Mouse (Mus musculus) frontal cortex, postnatal 25 days (tissue): ENCODE measurements at regions not wholly inside any gene's neighbourhood (a gene's known extent, or its start where the extent isn't known, plus 50 kb on each side); places are given as distances from the start of the nearest gene placed in this dataset.

Source experiments
- DNase-seq, 2 experiments: peaks; one replicate each; pipeline ENCODE4 v3.0.0; 2022; ENCODE audit warnings: low spot score in 2 of 2

- no peak for DNase-seq
Observed at GRCm38 (mm10) chr17:54483901-54484300, 185.1 kb upstream of the Slc5a7 start.

DNA sequence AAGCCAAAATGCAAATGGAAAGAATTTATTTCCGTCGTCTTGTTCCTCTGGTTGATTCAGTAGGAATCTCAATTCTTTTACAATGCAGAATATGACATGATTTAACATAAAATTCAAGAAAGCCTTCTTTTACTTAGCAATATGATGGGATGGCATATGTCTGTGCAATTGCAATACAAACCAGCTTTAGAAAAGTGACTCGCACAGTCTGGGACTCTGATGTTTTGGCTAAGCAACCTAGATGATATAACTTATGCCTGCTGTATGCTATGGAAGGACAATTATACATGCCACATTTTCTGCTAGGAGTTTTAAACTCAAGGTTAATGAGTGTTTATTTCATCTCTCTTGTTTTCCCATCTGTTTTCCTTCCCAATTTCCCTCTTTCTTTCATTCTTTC lies 141.1 kb upstream of the Slc5a7 start:
- DNase-seq = no peak

GRCm38 (mm10) chr17:54438435-54438834 lies 139.6 kb upstream of the Slc5a7 start:
- DNase-seq = peak; percentile 16 to 22

- no peak for DNase-seq
Observed at GRCm38 (mm10) chr17:54429922-54430321, 131.1 kb upstream of the Slc5a7 start.

- no peak for DNase-seq
Observed at GRCm38 (mm10) chr17:54414260-54414659, 115.4 kb upstream of the Slc5a7 start.

DNA sequence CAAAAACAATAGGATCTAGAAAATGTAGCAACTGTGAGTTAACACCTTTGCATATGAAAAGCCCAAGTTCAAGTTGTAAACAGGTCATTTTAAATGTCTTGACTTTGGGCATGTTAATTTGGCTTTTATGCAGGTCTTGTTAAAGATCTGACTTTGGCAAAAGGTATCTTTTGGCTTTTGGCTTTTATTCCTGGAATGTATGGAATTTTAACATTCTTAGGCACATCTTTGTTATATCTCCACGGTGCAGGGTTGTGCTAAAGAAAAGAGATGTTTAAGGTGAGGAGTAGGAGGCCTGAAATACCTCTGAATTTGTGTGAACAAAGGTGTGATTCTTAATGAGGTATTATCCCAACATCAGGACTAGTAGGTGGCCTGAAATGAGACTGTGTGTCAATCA lies 97.6 kb upstream of the Slc5a7 start:
- no peak for DNase-seq

GRCm38 (mm10) chr17:54377500-54377899 lies 78.7 kb upstream of the Slc5a7 start:
- no peak for DNase-seq

- DNase-seq = peak in 1 of 2 experiments; percentile 24
Observed at GRCm38 (mm10) chr17:54368611-54369010, 69.8 kb upstream of the Slc5a7 start.

- no peak for DNase-seq
Observed at GRCm38 (mm10) chr17:54367948-54368347, 69.1 kb upstream of the Slc5a7 start.

DNA sequence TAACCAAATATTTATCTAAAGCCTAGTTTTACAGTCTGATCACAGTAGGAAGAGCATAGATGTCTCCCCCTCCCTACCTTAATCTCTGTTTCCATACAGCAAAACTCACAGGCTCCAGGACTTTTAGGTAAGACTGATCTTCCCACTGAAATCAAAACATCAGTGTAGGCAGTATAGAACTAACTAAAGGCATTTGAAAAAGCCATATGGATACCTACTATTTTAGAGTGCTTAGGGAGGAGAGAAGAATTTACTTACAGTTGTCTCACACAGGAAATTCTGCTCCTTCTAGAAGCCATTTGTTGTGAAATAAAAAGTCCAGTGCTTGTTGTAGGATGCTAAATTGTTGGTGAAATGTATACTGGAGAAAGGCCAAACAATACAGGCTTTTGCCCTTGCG lies 64.2 kb upstream of the Slc5a7 start:
- DNase-seq = no peak

GRCm38 (mm10) chr17:54353063-54353462 lies 54.2 kb upstream of the Slc5a7 start:
- DNase-seq = no peak

DNA sequence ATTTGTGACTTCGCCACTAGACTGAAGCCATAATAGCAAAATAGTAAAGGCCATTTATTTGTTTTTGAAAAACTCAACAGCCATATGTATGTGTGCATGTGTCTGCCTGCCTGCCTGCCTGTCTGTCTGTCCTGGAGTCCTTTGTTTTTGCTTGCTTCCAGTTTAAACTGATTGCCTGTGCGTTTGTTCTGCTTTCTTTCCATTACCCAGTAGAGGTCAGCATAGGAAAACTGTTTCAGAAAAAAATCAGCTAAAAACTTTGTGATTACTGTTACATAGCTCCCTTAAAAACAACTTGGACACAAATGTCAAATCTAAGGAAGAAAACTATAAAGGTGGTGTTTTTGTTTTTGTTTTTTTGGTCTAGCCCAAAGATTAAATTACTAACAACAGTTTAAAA lies 52.0 kb upstream of the Slc5a7 start:
- no peak for DNase-seq
